Mouse (Mus musculus) thymus, postnatal 0 days (tissue): ENCODE data around the gene Rec114. TPM values are rescaled to one million over a fixed set of nuclear protein-coding genes. Genes with fewer than 3 reads are reported as not detected.

Source experiments
- polyA plus RNA-seq: library from polyadenylated mRNA; unstranded; fragments of >200 nt; fragmentation: Nextera tagmentation; extraction: Ambion mirVana; gene quantifications from 2 replicates; pipeline ENCODE4 v1.2.1, GENCODE M21; 2015

Gene Rec114
- polyA plus RNA-seq, 1 experiment from 2014 or later, result 1.9 TPM

Other genes with a start within 250 kb of the Rec114 start
- 2.6 and 2.9 TPM in 2 replicates for gene Cd276, start 188.5 kb downstream of the Rec114 start, polyA plus RNA-seq
- gene Nptn, start 161.7 kb downstream of the Rec114 start, polyA plus RNA-seq, result 88.2 and 96.4 TPM in 2 replicates
- gene Hcn4, start 79.4 kb upstream of the Rec114 start, polyA plus RNA-seq, result 0.17 and 0.22 TPM in 2 replicates